Mouse (Mus musculus) heart, embryonic 11.5 days (tissue): ENCODE results near the gene Efna2. TPM values are rescaled to one million over a fixed set of nuclear protein-coding genes. Genes with fewer than 3 reads are reported as not detected.
"Not testable (repeated sequence)": the region's sequence is repeated elsewhere in the genome, so short reads cannot be mapped to it uniquely, and the experiment has no call there.

ENCODE experiments used
- ATAC-seq: fragments of 200-750 bp; cut with Nextera tagmentation; replicated peaks from 2 replicates; pipeline ENCODE4 v1.8.0; 2017; ENCODE audit warnings: moderate library complexity; ENCODE audit not compliant: insufficient number of reproducible peaks, low FRiP score, low TSS enrichment
- H3K27ac ChIP-seq: fragments of 300-500 bp; sonication (generic); 2 replicates; pipeline ENCODE4 v1.5.1; 2014; ENCODE audit warnings: mild to moderate bottlenecking, low read depth, low read length
- H3K27me3 ChIP-seq: fragments of 300-500 bp; sonication (generic); 2 replicates; pipeline ENCODE4 v1.6.1; 2014; ENCODE audit warnings: mild to moderate bottlenecking, low read length, mixed read lengths; ENCODE audit not compliant: control insufficient read depth, insufficient read depth
- H3K36me3 ChIP-seq: fragments of 300-500 bp; sonication (generic); 2 replicates; pipeline ENCODE4 v1.6.1; 2014; ENCODE audit warnings: mild to moderate bottlenecking, low read length, moderate library complexity, mixed read lengths; ENCODE audit not compliant: control insufficient read depth, insufficient read depth
- H3K4me1 ChIP-seq: fragments of 300-500 bp; sonication (generic); 2 replicates; pipeline ENCODE4 v1.6.1; 2014; ENCODE audit warnings: low read length; ENCODE audit not compliant: control insufficient read depth, insufficient read depth
- H3K4me2 ChIP-seq: fragments of 300-500 bp; sonication (generic); 2 replicates; pipeline ENCODE4 v1.6.1; 2014; ENCODE audit warnings: mild to moderate bottlenecking, moderate library complexity
- H3K4me3 ChIP-seq: fragments of 300-500 bp; sonication (generic); 2 replicates; pipeline ENCODE4 v1.5.1; 2014; ENCODE audit warnings: low read depth, low read length
- H3K9ac ChIP-seq: fragments of 300-500 bp; sonication (generic); 2 replicates; pipeline ENCODE4 v1.6.1; 2014; ENCODE audit warnings: mild to moderate bottlenecking, low read depth, low read length, moderate library complexity
- H3K9me3 ChIP-seq: fragments of 300-500 bp; sonication (generic); replicated peaks from 2 replicates; pipeline ENCODE4 v1.6.1; 2016; ENCODE audit warnings: low read length; ENCODE audit not compliant: control insufficient read depth
- WGBS: fragments of 180-500 bp; shearing (Covaris S2); extraction: QIAGEN DNeasy Blood & Tissue Kit; methylation state at CpG from one replicate; pipeline ENCODE4 v1.1.7; 2014; ENCODE audit not compliant: insufficient replicate concordance; 5-methylcytosine and 5-hydroxymethylcytosine counted together
- polyA plus RNA-seq: library from polyadenylated mRNA; unstranded; fragments of >200 nt; fragmentation: Nextera tagmentation; extraction: Ambion mirVana; gene quantifications from 2 replicates; pipeline ENCODE4 v1.2.1, GENCODE M21; 2014

Gene Efna2
- polyA plus RNA-seq, 1 experiment from 2014 or later = 13.9 TPM

GRCm38 (mm10) chr10:80162716-80163299 is 16.5 kb upstream of the Efna2 start:
- peak overlapping the region; percentile 99 for H3K27ac ChIP-seq
- no peaks in the 10 kb centered on the region for H3K36me3 ChIP-seq
- WGBS = 77% methylated on average over 6 of the region's 6 CpGs
- H3K9me3 ChIP-seq = no peaks in the 10 kb centered on the region
- no peak overlapping the region for H3K4me2 ChIP-seq
- H3K9ac ChIP-seq = peak overlapping the region; percentile 6; the same call in 1 of the 2 replicates
- H3K27me3 ChIP-seq = no peaks in the 10 kb centered on the region
- no peak overlapping the region for H3K4me3 ChIP-seq
- ATAC-seq = no peak
- H3K4me1 ChIP-seq = peaks cover 81% of the 10 kb centered on the region

GRCm38 (mm10) chr10:80163721-80164120 is 15.6 kb upstream of the Efna2 start:
- H3K36me3 ChIP-seq = no peaks in the 10 kb centered on the region
- WGBS = 37% methylated on average over 8 of the region's 8 CpGs
- no peaks in the 10 kb centered on the region for H3K27me3 ChIP-seq
- peak overlapping the region; percentile 72 for H3K9ac ChIP-seq
- peaks cover 74% of the 10 kb centered on the region for H3K4me1 ChIP-seq
- H3K27ac ChIP-seq = peak overlapping the region; percentile 55; the same call in 1 of the 2 replicates
- peak overlapping the region; percentile 97 for H3K4me2 ChIP-seq
- H3K4me3 ChIP-seq = 0 out of 2 replicates have a peak overlapping the region, but pooled peaks have one; percentile 46
- no peaks in the 10 kb centered on the region for H3K9me3 ChIP-seq
- no peak for ATAC-seq

GRCm38 (mm10) chr10:80164161-80164997 is 14.9 kb upstream of the Efna2 start:
- ATAC-seq = no peak; the same call in 1 of the 2 replicates

GRCm38 (mm10) chr10:80164998-80165344 is 14.3 kb upstream of the Efna2 start:
- H3K4me2 ChIP-seq = peak overlapping the region; percentile 97
- H3K9ac ChIP-seq = peak overlapping the region; percentile 72
- no peaks in the 10 kb centered on the region for H3K9me3 ChIP-seq
- H3K36me3 ChIP-seq = peaks cover 3% of the 10 kb centered on the region
- H3K27ac ChIP-seq = peak overlapping the region; percentile 100
- peak; percentile 34 for ATAC-seq
- WGBS = under 1% methylated on average over 17 of the region's 17 CpGs
- peaks cover 73% of the 10 kb centered on the region for H3K4me1 ChIP-seq
- H3K27me3 ChIP-seq = no peaks in the 10 kb centered on the region
- peak overlapping the region; percentile 46 for H3K4me3 ChIP-seq

More at GRCm38 (mm10) chr10:80164161-80164997, 14.9 kb upstream of the Efna2 start:
- peak overlapping the region; percentile 72 for H3K9ac ChIP-seq
- H3K27ac ChIP-seq = peak overlapping the region; percentile 100
- H3K36me3 ChIP-seq = no peaks in the 10 kb centered on the region
- H3K4me3 ChIP-seq = peak overlapping the region; percentile 46
- WGBS = 8% methylated on average over 43 of the region's 44 CpGs
- H3K9me3 ChIP-seq = no peaks in the 10 kb centered on the region
- peak overlapping the region; percentile 97 for H3K4me2 ChIP-seq
- H3K4me1 ChIP-seq = peaks cover 74% of the 10 kb centered on the region
- H3K27me3 ChIP-seq = no peaks in the 10 kb centered on the region

GRCm38 (mm10) chr10:80165392-80166128 is 13.7 kb upstream of the Efna2 start, which contains the start of gene Cirbp:
TSS of gene Cirbp (plus strand) at chr10:80165985.
- Histone ChIP-seq H3K27ac (peak within 1 kb of the TSS; percentile 100), H3K36me3 (peaks cover 9% of the 10 kb centered on the region), H3K4me3 (peak within 1 kb of the TSS; percentile 46), H3K9me3 (no peaks in the 10 kb centered on the region), H3K4me1 (peaks cover 68% of the 10 kb centered on the region), H3K27me3 (no peaks in the 10 kb centered on the region), H3K4me2 (peak within 1 kb of the TSS; percentile 97), H3K9ac (peak within 1 kb of the TSS; percentile 72)
- ATAC-seq = no peak
- whole genome bisulfite sequencing = 11% methylated on average over 20 of the region's 20 CpGs

- WGBS = 76% methylated on average over 4 of the region's 4 CpGs
- Histone ChIP-seq H3K27ac (peak overlapping the region; percentile 100), H3K4me1 (peaks cover 62% of the 10 kb centered on the region)
Observed at GRCm38 (mm10) chr10:80166136-80166535, 13.1 kb upstream of the Efna2 start.

GRCm38 (mm10) chr10:80167460-80168037 is 11.7 kb upstream of the Efna2 start:
- Histone ChIP-seq H3K36me3 (peaks cover 20% of the 10 kb centered on the region), H3K9ac (peak overlapping the region; percentile 100), H3K27ac (peak overlapping the region; percentile 100), H3K4me3 (peak overlapping the region; percentile 92), H3K4me2 (peak overlapping the region; percentile 85), H3K4me1 (peaks cover 52% of the 10 kb centered on the region), H3K27me3 (no peaks in the 10 kb centered on the region), H3K9me3 (no peaks in the 10 kb centered on the region)
- under 1% methylated on average over 53 of the region's 55 CpGs for WGBS
- peak; percentile 86 for ATAC-seq

More at GRCm38 (mm10) chr10:80166136-80166535, 13.1 kb upstream of the Efna2 start:
- not testable (repeated sequence) for H3K9me3 ChIP-seq, H3K27me3 ChIP-seq, ATAC-seq
- peak overlapping the region; percentile 46; the same call in 1 of the 2 replicates for H3K4me3 ChIP-seq
- peak overlapping the region; percentile 97 for H3K4me2 ChIP-seq
- H3K36me3 ChIP-seq = peaks cover 13% of the 10 kb centered on the region
- H3K9ac ChIP-seq = peak overlapping the region; percentile 50; the same call in 1 of the 2 replicates
